Mouse (Mus musculus) cerebellum, adult 2 months (tissue): Measurements from ENCODE around the gene Slc25a10. TPM values are rescaled to one million over a fixed set of nuclear protein-coding genes. Genes with fewer than 3 reads are reported as not detected.

ENCODE experiments used
- DNase-seq, 2 experiments: peaks; one replicate each; pipeline ENCODE4 v3.0.0; 2021
- H3K27ac ChIP-seq: fragments of 200-500 bp; 2 replicates; pipeline ENCODE4 v1.5.1; 2012; ENCODE audit warnings: low read length, control low read depth, inconsistent platforms; ENCODE audit not compliant: insufficient read depth
- H3K27me3 ChIP-seq: fragments of 200-500 bp; 2 replicates; pipeline ENCODE4 v1.6.1; 2012; ENCODE audit warnings: inconsistent platforms, mild to moderate bottlenecking, low read length, moderate library complexity; ENCODE audit not compliant: control insufficient read depth, insufficient read depth
- H3K4me1 ChIP-seq: fragments of 200-500 bp; 2 replicates; pipeline ENCODE4 v1.6.1; 2011; ENCODE audit warnings: low read length; ENCODE audit not compliant: control insufficient read depth, insufficient read depth
- H3K4me3 ChIP-seq: fragments of 200-500 bp; replicated peaks from 2 replicates; pipeline ENCODE3; 2011; ENCODE audit warnings: mild to moderate bottlenecking, low read depth, low read length, control low read depth; ENCODE audit not compliant: insufficient read depth
- CTCF ChIP-seq: fragments of 200-500 bp; IDR thresholded peaks from 2 replicates; pipeline ENCODE4 v1.5.1; 2011; ENCODE audit warnings: low read depth, mild to moderate bottlenecking, control low read depth, low read length, moderate library complexity, borderline replicate concordance; ENCODE audit not compliant: insufficient read depth
- POLR2A ChIP-seq: fragments of 200-500 bp; IDR thresholded peaks from 2 replicates; pipeline ENCODE4 v1.6.1; 2011; ENCODE audit warnings: low read length, control low read depth, borderline replicate concordance; ENCODE audit not compliant: insufficient read depth
- WGBS: fragments of 180-500 bp; shearing (Covaris S2); methylation state at CpG from one replicate; pipeline ENCODE4 v1.1.7; 2018; 5-methylcytosine and 5-hydroxymethylcytosine counted together
- polyA plus RNA-seq: library from polyadenylated mRNA; depleted of rRNA; stranded (reverse); fragments of >200 nt; gene quantifications from 2 replicates; pipeline ENCODE4 v1.2.3, GENCODE M21; 2012

The Slc25a10 gene
- polyA plus RNA-seq, 1 experiment: 39.3 TPM

- Histone ChIP-seq H3K4me3 (no peak overlapping the region), H3K27me3 (no peaks in the 10 kb centered on the region), H3K27ac (no peak overlapping the region), H3K4me1 (0 out of 2 replicates have a peak, but pooled peaks cover 4% of the 10 kb centered on the region)
- DNase-seq: no peak
- WGBS: 90% methylated on average over 4 of the region's 4 CpGs
- no peak for TF ChIP-seq CTCF
- no peak for TF ChIP-seq POLR2A
Measured at GRCm38 (mm10) chr11:120454965-120455364, 36.7 kb upstream of the Slc25a10 start.

GRCm38 (mm10) chr11:120455413-120455812 lies 36.2 kb upstream of the Slc25a10 start:
- WGBS: 93% methylated on average over 7 of the region's 7 CpGs

GRCm38 (mm10) chr11:120457370-120457769 lies 34.3 kb upstream of the Slc25a10 start:
- DNase-seq: no peak
- Histone ChIP-seq H3K27ac (peak overlapping the region; percentile 76), H3K4me3 (peak overlapping the region; percentile 94), H3K27me3 (no peaks in the 10 kb centered on the region), H3K4me1 (0 out of 2 replicates have a peak, but pooled peaks cover 4% of the 10 kb centered on the region)
- WGBS: 21% methylated on average over 14 of the region's 14 CpGs
- TF ChIP-seq POLR2A: no peak
- TF ChIP-seq CTCF: no peak

More at GRCm38 (mm10) chr11:120455413-120455812, 36.2 kb upstream of the Slc25a10 start:
- no peak overlapping the region for H3K4me3 ChIP-seq
- no peaks in the 10 kb centered on the region for H3K27me3 ChIP-seq
- no peak overlapping the region for H3K27ac ChIP-seq
- H3K4me1 ChIP-seq: 0 out of 2 replicates have a peak, but pooled peaks cover 4% of the 10 kb centered on the region
- TF ChIP-seq POLR2A (no peak), CTCF (no peak)
- no peak for DNase-seq

- TF ChIP-seq CTCF (no peak), POLR2A (peak; percentile 95)
- Histone ChIP-seq H3K4me3 (peak within 1 kb of the TSS; percentile 94), H3K27ac (peak within 1 kb of the TSS; percentile 76), H3K27me3 (no peaks in the 10 kb centered on the region), H3K4me1 (0 out of 2 replicates have a peak, but pooled peaks cover 4% of the 10 kb centered on the region)
- peak; percentile 75 to 82 for DNase-seq
- 3% methylated on average over 62 of the region's 62 CpGs for WGBS
Measured at GRCm38 (mm10) chr11:120457772-120458751, 33.6 kb upstream of the Slc25a10 start, which contains the start of the genes Oxld1 and Ccdc137. Oxld1 (minus strand) TSS chr11:120458068. Ccdc137 (plus strand) TSS chr11:120458115.

- WGBS: 59% methylated on average over 6 of the region's 6 CpGs
- 0 out of 2 replicates have a peak, but pooled peaks cover 4% of the 10 kb centered on the region for H3K4me1 ChIP-seq
- no peak overlapping the region for H3K27ac ChIP-seq
- H3K27me3 ChIP-seq: no peaks in the 10 kb centered on the region
- no peak for DNase-seq
- TF ChIP-seq POLR2A (no peak), CTCF (no peak; the same call in 1 of the 2 replicates)
- H3K4me3 ChIP-seq: peak overlapping the region; percentile 94
Measured at GRCm38 (mm10) chr11:120458847-120459597, 32.6 kb upstream of the Slc25a10 start.

GRCm38 (mm10) chr11:120463536-120463935 lies 28.1 kb upstream of the Slc25a10 start:
- DNase-seq: no peak
- TF ChIP-seq POLR2A: no peak
- no peak for TF ChIP-seq CTCF
- Histone ChIP-seq H3K4me3 (no peak overlapping the region), H3K4me1 (no peaks in the 10 kb centered on the region; the same call in 1 of the 2 replicates), H3K27me3 (no peaks in the 10 kb centered on the region), H3K27ac (no peak overlapping the region)
- WGBS: 87% methylated on average over 2 of the region's 2 CpGs

GRCm38 (mm10) chr11:120464365-120464764 lies 27.3 kb upstream of the Slc25a10 start:
- TF ChIP-seq POLR2A (no peak), CTCF (no peak)
- H3K4me1 ChIP-seq: no peaks in the 10 kb centered on the region; the same call in 1 of the 2 replicates
- no peak overlapping the region for H3K4me3 ChIP-seq
- no peak for DNase-seq
- H3K27ac ChIP-seq: no peak overlapping the region
- H3K27me3 ChIP-seq: no peaks in the 10 kb centered on the region
- 90% methylated on average over 5 of the region's 5 CpGs for WGBS
